ENCODE assay signal across 11 mouse cellular contexts in the genomic region with DNA sequence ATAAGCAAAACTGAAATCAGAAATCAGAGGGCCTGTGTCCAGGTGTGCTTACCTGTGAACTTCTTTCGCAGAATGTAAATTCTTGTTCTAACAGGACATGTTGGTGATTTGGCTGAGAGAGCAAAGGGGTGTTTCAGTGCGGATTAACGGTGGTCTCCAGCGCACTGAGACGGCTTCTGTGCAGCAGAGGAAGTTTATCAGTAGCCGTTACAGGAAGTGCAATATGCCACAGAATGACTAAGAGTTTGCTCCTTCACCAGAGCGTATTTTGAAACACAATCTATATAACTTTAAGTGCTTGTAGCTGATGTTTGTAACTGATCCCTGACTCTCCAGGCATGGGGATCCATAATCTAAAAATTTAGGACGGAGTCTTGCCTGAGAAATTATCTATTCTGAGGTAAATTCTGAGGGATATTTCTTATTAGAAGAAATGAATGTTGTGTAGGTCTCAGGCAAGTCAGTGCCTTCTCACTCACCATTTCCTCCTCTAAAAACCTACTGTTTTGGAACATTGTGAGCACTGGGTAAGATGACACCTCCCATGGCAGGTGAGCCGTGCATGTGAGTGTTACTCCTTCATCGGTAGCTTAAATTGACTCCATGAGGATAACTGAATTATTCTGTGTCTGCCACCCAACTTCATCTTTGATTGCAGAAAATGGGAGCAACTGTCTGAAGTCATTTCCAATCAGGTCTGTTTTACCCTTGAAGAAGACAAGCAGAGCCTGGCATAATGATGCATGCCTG. TPM values are rescaled to one million over a fixed set of nuclear protein-coding genes. Genes with fewer than 3 reads are reported as not detected.
A peak's percentile ranks its signal among the peaks of the same experiment; 100 is the strongest.
DNase-seq lines count a peak whose midpoint lies in the region; ATAC-seq and TF ChIP-seq lines count a peak whose summit lies in the region.
"Had no signal": no experiment of that assay in that cellular context is flagged by ENCODE, and none has a peak within 500 bp of the region (broad histone marks: within the 10 kb centered on the region; RNA-seq: fewer than 3 reads in every experiment).

A gene (minus strand): TSS at position 203 of the 750 bp plus-strand sequence.

- H3K36me3 ChIP-seq in hindbrain, embryonic 13.5 days, result peaks cover 13% of the 10 kb centered on the region
- peaks cover 36% of the 10 kb centered on the region for H3K36me3 ChIP-seq in hindbrain, embryonic 10.5 days
- H3K36me3 ChIP-seq in liver, adult 2 months (ENCODE audit: control insufficient read depth, insufficient read depth, low read length), result peaks cover 2% of the 10 kb centered on the region; the same call in 1 of the 2 replicates
- H3K36me3 ChIP-seq: embryonic facial prominence, embryonic 15.5 days had no signal

- no peaks in the 10 kb centered on the region for H3K4me1 ChIP-seq in hindbrain, embryonic 13.5 days (replicated peaks)
- no peaks in the 10 kb centered on the region for H3K4me1 ChIP-seq in hindbrain, embryonic 10.5 days (replicated peaks)
- H3K4me1 ChIP-seq in liver, adult 2 months (ENCODE audit: control insufficient read depth, insufficient read depth, low read length), result peaks cover 4% of the 10 kb centered on the region; the same call in 1 of the 2 replicates
- H3K4me1 ChIP-seq: embryonic facial prominence, embryonic 15.5 days had no signal

- no peaks in the 10 kb centered on the region for H3K9me3 ChIP-seq in hindbrain, embryonic 13.5 days
- no peaks in the 10 kb centered on the region for H3K9me3 ChIP-seq in hindbrain, embryonic 10.5 days
- H3K9me3 ChIP-seq: embryonic facial prominence, embryonic 15.5 days; midbrain, embryonic 13.5 days had no signal

- no peak for DNase-seq in hindbrain, embryonic 10.5 days (ENCODE audit: low spot score)
- DNase-seq in CD8-positive naive resting alpha-beta T cell, adult 2 months (ENCODE audit: low read depth in 2 of 2, low spot score in 2 of 2), result peak; percentile 32 to 42
- DNase-seq in liver, adult 2 months (ENCODE audit: extremely low read depth, low read depth, low spot score), result no peak
- peak; percentile 44 to 53 for DNase-seq in spleen, postnatal 10 days (ENCODE audit: low spot score in 2 of 2)
- DNase-seq in adrenal gland, postnatal 14 days, result no peak
- no peak for DNase-seq in layer of hippocampus, adult 8-10 months (ENCODE audit: low spot score in 2 of 2)

- 0 out of 2 replicates have a peak within 1 kb of the TSS, but pooled peaks have one; percentile 26 for H3K27ac ChIP-seq in hindbrain, embryonic 13.5 days
- H3K27ac ChIP-seq in hindbrain, embryonic 10.5 days, result no peak within 1 kb of the TSS
- no peak within 1 kb of the TSS for H3K27ac ChIP-seq in liver, adult 2 months (replicated peaks; ENCODE audit: insufficient read depth, low read depth, low read length)
- H3K27ac ChIP-seq: embryonic facial prominence, embryonic 15.5 days; midbrain, embryonic 13.5 days had no signal

- H3K9ac ChIP-seq in hindbrain, embryonic 13.5 days, result no peak within 1 kb of the TSS
- no peak within 1 kb of the TSS for H3K9ac ChIP-seq in liver, adult 2 months (ENCODE audit: low read depth, low read length)
- H3K9ac ChIP-seq: embryonic facial prominence, embryonic 15.5 days; midbrain, embryonic 13.5 days had no signal

- WGBS in hindbrain, embryonic 13.5 days, result 90% methylated on average over 10 of the region's 10 CpGs
- WGBS in hindbrain, embryonic 10.5 days, result 88% methylated on average over 10 of the region's 10 CpGs
- WGBS in liver, adult 2 months, result 78% methylated on average over 10 of the region's 10 CpGs

- no peak within 1 kb of the TSS for H3K4me2 ChIP-seq in hindbrain, embryonic 13.5 days
- H3K4me2 ChIP-seq: embryonic facial prominence, embryonic 15.5 days; heart, embryonic 11.5 days; midbrain, embryonic 13.5 days had no signal

- no peak for TF ChIP-seq POLR2A in liver, adult 2 months (IDR thresholded peaks at IDR 0.05; ENCODE audit: extremely low read depth, insufficient read depth, low read length)

- TF ChIP-seq CTCF in liver, adult 2 months (IDR thresholded peaks at IDR 0.05; ENCODE audit: low read depth, low read length), result no peak

- ATAC-seq in hindbrain, embryonic 13.5 days (ENCODE audit: low FRiP score), result no peak
- no peak for ATAC-seq in frontal cortex, adult (ENCODE audit: low TSS enrichment)
- ATAC-seq: midbrain, embryonic 13.5 days had no signal

- no peaks in the 10 kb centered on the region for H3K79me2 ChIP-seq in liver, adult 2 months (ENCODE audit: control insufficient read depth, insufficient read depth, low read length)

- H3K4me3 ChIP-seq in hindbrain, embryonic 13.5 days, result no peak within 1 kb of the TSS
- no peak within 1 kb of the TSS for H3K4me3 ChIP-seq in hindbrain, embryonic 10.5 days
- H3K4me3 ChIP-seq in liver, adult 2 months (ENCODE audit: insufficient read depth, low read depth, low read length), result 0 out of 2 replicates have a peak within 1 kb of the TSS, but pooled peaks have one; percentile 23
- H3K4me3 ChIP-seq: embryonic facial prominence, embryonic 15.5 days; midbrain, embryonic 13.5 days had no signal

- no peaks in the 10 kb centered on the region for H3K27me3 ChIP-seq in hindbrain, embryonic 13.5 days
- H3K27me3 ChIP-seq in hindbrain, embryonic 10.5 days (ENCODE audit: insufficient read depth, poor library complexity, severe bottlenecking), result no peaks in the 10 kb centered on the region
- no peaks in the 10 kb centered on the region for H3K27me3 ChIP-seq in liver, adult 2 months (ENCODE audit: control insufficient read depth, insufficient read depth, low read length)
- H3K27me3 ChIP-seq: embryonic facial prominence, embryonic 15.5 days; midbrain, embryonic 13.5 days had no signal

RNA-seq across cellular contexts. Expression of the gene that starts here (rescaled TPM):
- 0.14 TPM in 1 of 2 replicates, not detected in the other for polyA plus RNA-seq in hindbrain, embryonic 13.5 days (2015; fragmentation: Nextera tagmentation; extraction: Ambion mirVana)
- polyA plus RNA-seq in hindbrain, embryonic 10.5 days (2016; fragmentation: Nextera tagmentation; extraction: Ambion mirVana), result 0.35 and 0.66 TPM in 2 replicates
- total RNA-seq in liver, adult 2 months (2014; rRNA removed), result 0.54 and 0.65 TPM in 2 replicates
- polyA plus RNA-seq in liver, adult 2 months (2012; rRNA removed), result 1.1 and 2.6 TPM in 2 replicates
- 1.0 and 5.9 TPM in 2 replicates for total RNA-seq in adrenal gland, postnatal 14 days (2021)
- total RNA-seq in layer of hippocampus, adult 8-10 months (2022), result 1 to 10 TPM in 3 of 4 experiments, under 1 TPM in 1; 0.68 to 3.7 (median 1.8) TPM
- polyA plus RNA-seq: midbrain, embryonic 13.5 days had no signal

Comparison
In these comparisons a context has a peak if more than half of its experiments do, and no peak if none do; other contexts are left out.
1. DNase-seq: peak in CD8-positive naive resting alpha-beta T cell, adult 2 months (2 of 2) and spleen, postnatal 10 days (2 of 2); none in hindbrain, embryonic 10.5 days (single experiment), liver, adult 2 months (single experiment), adrenal gland, postnatal 14 days (single experiment) and layer of hippocampus, adult 8-10 months (0 of 2).